Mouse (Mus musculus) thymus, adult 2 months (tissue): ENCODE data around the gene Ckap2.

Source experiments
- CTCF ChIP-seq: fragments of 200-500 bp; IDR thresholded peaks from 2 replicates; pipeline ENCODE4 v1.5.1; 2012; ENCODE audit warnings: mild to moderate bottlenecking, control low read depth, low read length, moderate library complexity, borderline replicate concordance; ENCODE audit not compliant: control insufficient read depth, poor library complexity, insufficient read depth; ENCODE audit errors: extremely low read depth
- POLR2A ChIP-seq: fragments of 200-500 bp; IDR thresholded peaks from 2 replicates; pipeline ENCODE4 v1.6.1; 2012; ENCODE audit warnings: mild to moderate bottlenecking, low read length, control low read depth, moderate library complexity; ENCODE audit not compliant: control insufficient read depth, poor library complexity, insufficient read depth; ENCODE audit errors: extremely low read depth

GRCm38 (mm10) chr8:22207535-22207934 is 21.9 kb upstream of the Ckap2 start:
- TF ChIP-seq CTCF (no peak), POLR2A (no peak)
